Mouse (Mus musculus) stomach, postnatal 0 days (tissue): ENCODE results near the gene Ppp1r27. TPM values are rescaled to one million over a fixed set of nuclear protein-coding genes. Genes with fewer than 3 reads are reported as not detected.
A peak's percentile ranks its signal among the peaks of the same experiment; 100 is the strongest.

Experiments used
- ATAC-seq: fragments of 200-750 bp; cut with Nextera tagmentation; 2 replicates; pipeline ENCODE4 v1.8.0; 2017; ENCODE audit not compliant: low FRiP score, low TSS enrichment
- DNase-seq: peaks from one replicate; pipeline ENCODE4 v3.0.0-alpha.2; 2016; ENCODE audit warnings: low spot score
- H3K27ac ChIP-seq: fragments of 300-500 bp; sonication (generic); replicated peaks from 2 replicates; pipeline ENCODE4 v1.5.1; 2014; ENCODE audit warnings: mild to moderate bottlenecking, control low read depth
- H3K27me3 ChIP-seq: fragments of 300-500 bp; sonication (generic); 2 replicates; pipeline ENCODE4 v1.6.1; 2014; ENCODE audit warnings: low read length; ENCODE audit not compliant: control insufficient read depth, insufficient read depth
- H3K36me3 ChIP-seq: fragments of 300-500 bp; sonication (generic); 2 replicates; pipeline ENCODE4 v1.6.1; 2014; ENCODE audit warnings: low read length, mixed read lengths; ENCODE audit not compliant: control insufficient read depth, insufficient read depth
- H3K4me1 ChIP-seq: fragments of 300-500 bp; sonication (generic); replicated peaks from 2 replicates; pipeline ENCODE4 v1.6.1; 2014; ENCODE audit warnings: antibody characterized with exemption; ENCODE audit not compliant: control insufficient read depth, insufficient read depth
- H3K4me2 ChIP-seq: fragments of 300-500 bp; sonication (generic); replicated peaks from 2 replicates; pipeline ENCODE4 v1.6.1; 2014; ENCODE audit warnings: low read depth, mild to moderate bottlenecking, control low read depth, moderate library complexity
- H3K4me3 ChIP-seq: fragments of 300-500 bp; sonication (generic); 2 replicates; pipeline ENCODE4 v1.5.1; 2014; ENCODE audit warnings: low read depth, low read length, control low read depth
- H3K9ac ChIP-seq: fragments of 300-500 bp; sonication (generic); 2 replicates; pipeline ENCODE4 v1.6.1; 2014; ENCODE audit warnings: mild to moderate bottlenecking, low read length, control low read depth, mixed read lengths
- H3K9me3 ChIP-seq: fragments of 300-500 bp; sonication (generic); 2 replicates; pipeline ENCODE4 v1.6.1; 2016; ENCODE audit warnings: low read length; ENCODE audit not compliant: control insufficient read depth
- CTCF ChIP-seq: IDR thresholded peaks from 2 replicates; pipeline ENCODE4 v1.5.1; 2016; ENCODE audit warnings: antibody characterized with exemption, low read depth, mild to moderate bottlenecking, moderate library complexity
- EP300 ChIP-seq: optimal IDR thresholded peaks from 2 replicates; pipeline ENCODE3; 2016; ENCODE audit warnings: antibody characterized with exemption
- WGBS: fragments of 180-500 bp; shearing (Covaris S2); extraction: QIAGEN DNeasy Blood & Tissue Kit; methylation state at CpG from one replicate; pipeline ENCODE4 v1.1.7; 2014; 5-methylcytosine and 5-hydroxymethylcytosine counted together
- polyA plus RNA-seq: library from polyadenylated mRNA; unstranded; fragments of >200 nt; fragmentation: Nextera tagmentation; extraction: Ambion mirVana; gene quantifications from 2 replicates; pipeline ENCODE4 v1.2.1, GENCODE M21; 2015

Gene Ppp1r27
- polyA plus RNA-seq, 1 experiment from 2014 or later = not detected

- ATAC-seq = no peak
Observed at GRCm38 (mm10) chr11:120576365-120576981, 25.5 kb upstream of the Ppp1r27 start.

GRCm38 (mm10) chr11:120575940-120576339 is 25.0 kb upstream of the Ppp1r27 start:
- Histone ChIP-seq H3K4me1 (peaks cover 8% of the 10 kb centered on the region), H3K4me3 (no peak overlapping the region), H3K4me2 (no peak overlapping the region), H3K9me3 (no peaks in the 10 kb centered on the region), H3K36me3 (peaks cover 19% of the 10 kb centered on the region), H3K27ac (no peak overlapping the region), H3K9ac (no peak overlapping the region), H3K27me3 (no peaks in the 10 kb centered on the region)
- ATAC-seq (no peak), DNase-seq (no peak)
- TF ChIP-seq CTCF (no peak), EP300 (no peak)

More at GRCm38 (mm10) chr11:120576365-120576981, 25.5 kb upstream of the Ppp1r27 start:
- H3K4me3 ChIP-seq = no peak overlapping the region
- H3K4me1 ChIP-seq = peaks cover 8% of the 10 kb centered on the region
- WGBS = 78% methylated on average over 3 of the region's 3 CpGs
- H3K9me3 ChIP-seq = no peaks in the 10 kb centered on the region
- no peak overlapping the region for H3K4me2 ChIP-seq
- H3K36me3 ChIP-seq = peaks cover 19% of the 10 kb centered on the region
- H3K27me3 ChIP-seq = no peaks in the 10 kb centered on the region
- DNase-seq = peak; percentile 61
- no peak overlapping the region for H3K9ac ChIP-seq
- H3K27ac ChIP-seq = no peak overlapping the region
- TF ChIP-seq CTCF (no peak), EP300 (no peak)

- Histone ChIP-seq H3K4me2 (no peak overlapping the region), H3K36me3 (peaks cover 19% of the 10 kb centered on the region), H3K4me3 (no peak overlapping the region), H3K9ac (no peak overlapping the region), H3K27me3 (no peaks in the 10 kb centered on the region), H3K9me3 (no peaks in the 10 kb centered on the region), H3K4me1 (peaks cover 5% of the 10 kb centered on the region), H3K27ac (no peak overlapping the region)
- TF ChIP-seq EP300 = no peak
- TF ChIP-seq CTCF = no peak
- 78% methylated on average over 2 of the region's 2 CpGs for WGBS
- no peak for ATAC-seq
- DNase-seq = no peak
Observed at GRCm38 (mm10) chr11:120575046-120575445, 24.1 kb upstream of the Ppp1r27 start.

GRCm38 (mm10) chr11:120574278-120574600 is 23.3 kb upstream of the Ppp1r27 start:
- peak overlapping the region; percentile 41; the same call in 1 of the 2 replicates for H3K9ac ChIP-seq
- 26% methylated on average over 5 of the region's 5 CpGs for WGBS

GRCm38 (mm10) chr11:120573585-120574277 is 22.8 kb upstream of the Ppp1r27 start:
- peaks cover 13% of the 10 kb centered on the region for H3K36me3 ChIP-seq
- H3K4me1 ChIP-seq = peaks cover 4% of the 10 kb centered on the region; the same call in 1 of the 2 replicates
- DNase-seq = no peak
- ATAC-seq = peak; percentile 5; the same call in 1 of the 2 replicates
- H3K4me2 ChIP-seq = peak overlapping the region; percentile 79
- peak overlapping the region; percentile 81 for H3K9ac ChIP-seq
- no peaks in the 10 kb centered on the region for H3K27me3 ChIP-seq
- H3K9me3 ChIP-seq = no peaks in the 10 kb centered on the region
- WGBS = under 1% methylated on average over 23 of the region's 23 CpGs
- peak overlapping the region; percentile 98 for H3K4me3 ChIP-seq
- H3K27ac ChIP-seq = peak overlapping the region; percentile 96
- no peak for TF ChIP-seq CTCF
- TF ChIP-seq EP300 = no peak

More at GRCm38 (mm10) chr11:120574278-120574600, 23.3 kb upstream of the Ppp1r27 start:
- Histone ChIP-seq H3K4me1 (peaks cover 4% of the 10 kb centered on the region; the same call in 1 of the 2 replicates), H3K36me3 (peaks cover 17% of the 10 kb centered on the region), H3K27me3 (no peaks in the 10 kb centered on the region), H3K4me3 (peak overlapping the region; percentile 98), H3K9me3 (no peaks in the 10 kb centered on the region), H3K27ac (peak overlapping the region; percentile 45; the same call in 1 of the 2 replicates), H3K4me2 (peak overlapping the region; percentile 79)
- TF ChIP-seq CTCF (no peak), EP300 (no peak)
- no peak for DNase-seq
- ATAC-seq = no peak
